Mouse (Mus musculus): ENCODE data around the gene Tns2.

The Tns2 gene

DNA sequence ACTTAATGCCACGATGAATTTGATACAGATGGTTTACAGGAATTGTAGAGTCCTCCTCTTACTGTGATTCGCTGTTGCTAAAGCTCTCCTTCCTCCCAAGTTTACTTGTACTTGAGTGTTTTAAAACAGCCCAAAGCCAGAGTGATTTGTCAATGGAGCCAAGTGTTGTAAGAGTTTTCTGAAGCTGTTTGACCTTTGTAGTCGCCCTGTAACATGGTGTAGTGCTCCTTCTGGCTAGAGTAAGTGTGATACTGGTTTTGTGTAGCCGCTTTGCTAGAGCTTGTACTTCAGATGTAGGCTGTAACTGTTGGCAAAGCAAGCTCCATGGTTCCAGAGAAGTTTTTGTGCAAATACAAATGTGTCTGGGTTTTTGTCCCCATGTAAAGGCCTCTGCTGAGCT lies 8.0 kb upstream of the Tns2 start:
- DNase-seq (ENCODE audit: low read depth), result no peak

GRCm38 (mm10) chr15:102094157-102094556 lies 6.1 kb upstream of the Tns2 start:
- no peak for DNase-seq (ENCODE audit: low read depth)

DNA sequence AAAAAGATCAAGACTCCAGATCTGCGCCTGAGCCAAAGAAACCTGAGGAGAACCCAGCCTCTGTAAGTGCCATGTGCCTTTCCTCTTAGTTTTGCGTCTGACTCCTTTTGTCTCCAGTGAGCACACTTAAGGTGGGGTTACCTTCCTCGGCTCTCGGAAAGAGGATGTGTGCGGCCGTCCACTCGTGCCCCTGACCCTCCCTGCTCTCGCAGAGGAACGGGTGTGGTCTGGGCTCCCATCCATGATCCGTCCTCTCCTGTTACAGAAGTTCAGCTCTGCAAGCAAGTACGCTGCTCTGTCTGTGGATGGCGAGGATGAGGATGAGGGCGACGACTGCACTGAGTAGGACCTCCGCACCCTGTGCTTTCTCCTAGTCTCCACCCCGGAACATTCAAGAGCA lies 5.2 kb upstream of the Tns2 start:
- DNase-seq (ENCODE audit: low read depth), result no peak

DNA sequence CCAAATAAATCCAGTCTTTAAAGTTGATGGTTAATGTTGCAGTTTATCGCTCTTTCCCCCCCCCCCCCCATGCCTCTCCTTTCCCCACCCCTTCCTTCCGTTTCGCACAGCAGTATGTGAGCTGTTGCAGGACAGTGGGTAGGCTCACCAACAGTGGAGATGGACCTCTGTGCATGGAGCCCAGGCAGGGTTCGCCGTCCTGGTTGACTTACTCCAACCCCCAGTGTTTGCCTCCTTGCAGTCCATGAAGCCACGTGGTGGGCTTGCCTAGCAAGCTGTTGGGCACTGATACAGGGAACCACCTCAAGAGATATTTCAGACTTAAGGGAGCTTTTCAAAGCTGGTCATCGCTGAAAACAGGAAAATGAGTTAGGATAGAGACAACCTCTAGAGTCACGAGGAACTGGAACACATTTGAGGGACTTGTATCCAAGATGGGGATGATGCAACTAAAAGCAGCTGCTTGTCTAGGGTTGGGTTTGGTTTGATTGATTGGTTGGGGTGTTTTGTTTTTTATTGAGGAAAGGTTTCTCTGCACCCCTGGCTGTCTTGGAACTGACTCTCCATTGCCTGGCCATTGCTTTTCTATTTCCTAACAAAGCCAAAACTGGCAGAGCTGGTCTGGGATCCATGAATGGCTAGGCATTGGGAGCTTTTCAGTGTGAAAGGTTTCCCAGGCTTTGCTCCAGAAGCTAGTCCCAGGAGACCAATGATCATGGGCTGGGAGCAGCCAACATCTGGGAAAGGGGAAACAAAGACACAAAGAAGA lies 2.9 kb upstream of the Tns2 start:
- DNase-seq (ENCODE audit: low read depth), result peak; percentile 84

DNA sequence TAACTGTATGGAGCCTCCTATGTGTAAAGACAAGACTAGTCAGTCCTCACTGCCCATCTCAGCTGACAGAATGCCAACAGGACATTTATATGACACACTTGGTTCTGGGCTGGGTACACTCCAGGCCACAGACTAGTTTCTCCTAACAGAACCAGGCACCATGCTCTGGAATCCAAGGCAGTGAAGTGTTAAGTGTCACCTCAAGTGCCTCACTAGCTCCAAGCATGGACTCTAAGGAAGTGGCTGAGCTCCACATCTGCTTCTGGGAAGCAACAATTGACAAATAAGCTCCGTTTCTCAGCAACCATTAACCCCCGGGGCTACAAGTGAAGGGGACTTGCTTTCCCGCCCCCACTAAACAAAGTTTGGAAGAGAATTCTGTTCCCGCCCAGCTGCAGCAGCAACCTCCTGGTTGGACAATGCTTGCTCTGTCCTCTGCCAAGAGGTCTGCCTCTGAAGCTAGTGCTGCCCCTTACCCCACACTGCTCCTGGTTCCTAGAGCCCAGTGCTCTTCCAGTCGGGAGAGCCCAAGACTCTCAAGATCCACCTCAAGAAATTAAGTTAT lies 2.1 kb upstream of the Tns2 start:
- peak; percentile 68 for DNase-seq (ENCODE audit: low read depth)

DNA sequence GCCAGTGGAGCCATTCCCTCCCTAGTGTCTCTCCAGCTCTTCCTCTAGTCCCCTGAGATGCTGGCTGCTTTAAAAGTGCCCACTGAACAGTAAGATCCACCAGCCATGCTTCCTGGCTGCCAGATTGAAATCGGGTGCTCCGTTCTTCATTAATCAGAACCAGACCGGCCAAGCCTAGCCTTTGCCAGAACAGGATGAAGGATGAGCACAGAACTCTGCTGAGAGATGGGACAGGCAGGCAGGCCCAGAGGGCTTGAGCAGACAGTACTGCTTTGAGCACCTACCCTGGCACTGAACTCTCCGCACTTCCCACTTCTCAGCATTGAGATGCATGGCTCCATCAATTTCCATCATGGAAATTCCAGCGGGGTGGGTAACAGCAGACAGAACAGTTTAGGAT lies 953 bp upstream of the Tns2 start:
- DNase-seq (ENCODE audit: low read depth), result peak; percentile 67

DNA sequence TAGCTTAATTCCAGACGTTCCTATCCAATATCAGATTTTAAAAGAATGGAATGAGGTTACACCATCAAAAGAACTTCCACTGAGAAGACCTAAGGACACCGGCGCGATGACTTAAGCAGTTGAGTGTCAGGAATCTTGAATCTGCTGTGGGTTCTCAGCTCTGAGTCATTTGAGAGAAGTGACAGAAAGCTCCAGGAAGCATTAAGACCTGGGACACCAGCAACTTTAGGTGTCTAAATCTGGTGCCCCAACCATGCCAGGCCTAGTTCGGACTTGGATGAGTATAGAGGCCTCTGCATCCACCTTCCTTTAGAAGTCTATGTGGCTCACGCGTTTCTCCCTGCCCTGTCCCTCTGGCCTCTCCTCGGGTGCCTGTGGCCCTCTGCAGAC lies 447 bp upstream of the Tns2 start:
- DNase-seq (ENCODE audit: low read depth), result no peak

DNA sequence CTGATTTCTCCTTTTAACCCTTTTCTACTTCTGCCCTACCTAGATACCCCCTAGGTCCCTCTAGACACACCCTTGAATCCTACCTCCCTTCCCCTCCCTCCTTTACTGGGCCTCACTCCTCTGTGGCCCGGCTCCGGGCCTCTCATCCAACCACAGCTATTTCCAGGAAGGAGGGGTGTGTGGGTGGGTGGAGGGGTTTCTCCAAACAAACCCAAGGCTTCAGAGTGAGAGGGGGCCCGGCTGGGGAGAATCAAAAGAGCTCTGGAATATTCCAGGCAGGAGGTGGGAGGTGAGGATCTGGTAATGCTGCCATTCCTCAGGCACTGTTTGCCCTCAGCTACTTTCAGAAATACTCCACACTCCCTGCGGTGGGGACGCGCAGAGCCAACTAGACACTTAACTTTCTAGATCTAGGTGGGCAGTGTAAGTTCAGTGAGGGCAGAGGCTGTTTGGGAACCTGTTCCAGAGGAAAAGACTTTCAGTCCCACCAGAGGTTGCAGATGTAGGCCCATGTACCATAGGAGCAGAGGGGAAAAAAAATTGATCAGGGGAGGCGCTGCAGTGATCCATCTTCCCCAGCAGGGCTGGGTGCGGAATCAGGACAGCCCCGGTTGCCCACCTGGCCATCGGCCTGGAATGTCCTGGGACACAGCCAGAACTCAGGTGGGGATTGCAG lies 921 bp downstream of the Tns2 start:
- peak; percentile 77 for DNase-seq (ENCODE audit: low read depth)

- peak; percentile 65 for DNase-seq (ENCODE audit: low read depth)
These were observed 1.7 kb downstream of the Tns2 start for GRCm38 (mm10) chr15:102101672-102102541.

GRCm38 (mm10) chr15:102102548-102103121 lies 2.4 kb downstream of the Tns2 start:
- DNase-seq (ENCODE audit: low read depth), result peak; percentile 62

DNA sequence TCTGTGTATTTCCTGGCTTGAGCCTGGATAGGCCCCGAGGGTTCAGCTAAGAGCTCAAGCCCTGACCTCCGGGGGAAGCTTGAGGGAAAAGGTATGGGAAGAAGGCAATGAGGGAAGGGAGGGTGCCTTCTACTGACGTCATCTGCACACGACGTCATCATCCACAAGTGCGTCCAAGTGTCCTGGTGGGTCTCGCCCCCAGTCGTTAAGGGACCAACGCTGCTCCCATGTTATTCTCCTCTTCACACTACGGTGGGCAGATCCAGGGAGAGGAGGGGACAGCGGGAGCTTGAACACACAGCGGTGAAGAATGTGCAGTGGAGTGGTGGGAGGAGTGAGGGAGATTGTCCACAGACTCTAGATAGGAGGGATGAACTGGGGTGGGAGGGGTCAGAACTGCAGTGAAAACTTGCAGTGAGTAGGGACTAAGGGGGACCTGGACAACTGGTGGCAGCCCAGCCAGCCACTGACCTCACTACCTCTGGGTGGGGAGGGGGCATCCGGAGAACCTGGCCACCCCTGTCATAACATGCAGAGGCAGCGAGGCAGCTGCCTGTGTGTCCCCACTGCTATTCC lies 3.2 kb downstream of the Tns2 start:
- DNase-seq (ENCODE audit: low read depth), result peak; percentile 63

DNA sequence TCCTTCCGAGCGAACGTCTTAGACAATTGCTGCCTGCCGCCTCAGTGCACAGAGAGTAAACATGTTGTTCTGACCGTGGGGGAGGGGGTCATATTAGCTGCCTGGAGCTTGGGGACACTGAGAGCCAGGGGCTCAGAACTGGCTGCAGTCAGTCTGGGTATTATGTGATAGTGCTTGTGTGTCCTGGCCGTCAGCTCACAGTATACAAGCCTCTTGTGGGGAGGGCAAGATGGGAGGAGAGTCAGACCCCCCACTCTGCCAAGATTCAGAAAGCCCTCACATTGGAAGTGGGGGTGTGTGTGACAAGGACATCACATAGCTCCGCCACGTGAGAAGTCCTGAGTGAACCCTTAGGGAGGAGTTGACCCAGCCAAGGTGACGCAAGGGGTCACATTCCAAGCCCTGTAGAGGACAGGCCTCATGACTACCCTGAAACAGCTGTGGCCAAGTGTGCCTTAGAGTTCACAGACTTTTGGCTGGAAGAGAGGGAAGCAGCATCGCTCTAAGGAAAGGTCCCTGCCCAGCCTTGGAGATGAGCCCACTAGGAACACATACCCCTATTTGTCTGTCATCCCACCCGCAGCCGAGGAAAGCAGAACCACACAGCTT lies 3.8 kb downstream of the Tns2 start:
- DNase-seq (ENCODE audit: low read depth), result peak; percentile 72

- peak; percentile 93 for DNase-seq (ENCODE audit: low read depth)
These were observed 5.1 kb downstream of the Tns2 start for GRCm38 (mm10) chr15:102105360-102105759.

DNA sequence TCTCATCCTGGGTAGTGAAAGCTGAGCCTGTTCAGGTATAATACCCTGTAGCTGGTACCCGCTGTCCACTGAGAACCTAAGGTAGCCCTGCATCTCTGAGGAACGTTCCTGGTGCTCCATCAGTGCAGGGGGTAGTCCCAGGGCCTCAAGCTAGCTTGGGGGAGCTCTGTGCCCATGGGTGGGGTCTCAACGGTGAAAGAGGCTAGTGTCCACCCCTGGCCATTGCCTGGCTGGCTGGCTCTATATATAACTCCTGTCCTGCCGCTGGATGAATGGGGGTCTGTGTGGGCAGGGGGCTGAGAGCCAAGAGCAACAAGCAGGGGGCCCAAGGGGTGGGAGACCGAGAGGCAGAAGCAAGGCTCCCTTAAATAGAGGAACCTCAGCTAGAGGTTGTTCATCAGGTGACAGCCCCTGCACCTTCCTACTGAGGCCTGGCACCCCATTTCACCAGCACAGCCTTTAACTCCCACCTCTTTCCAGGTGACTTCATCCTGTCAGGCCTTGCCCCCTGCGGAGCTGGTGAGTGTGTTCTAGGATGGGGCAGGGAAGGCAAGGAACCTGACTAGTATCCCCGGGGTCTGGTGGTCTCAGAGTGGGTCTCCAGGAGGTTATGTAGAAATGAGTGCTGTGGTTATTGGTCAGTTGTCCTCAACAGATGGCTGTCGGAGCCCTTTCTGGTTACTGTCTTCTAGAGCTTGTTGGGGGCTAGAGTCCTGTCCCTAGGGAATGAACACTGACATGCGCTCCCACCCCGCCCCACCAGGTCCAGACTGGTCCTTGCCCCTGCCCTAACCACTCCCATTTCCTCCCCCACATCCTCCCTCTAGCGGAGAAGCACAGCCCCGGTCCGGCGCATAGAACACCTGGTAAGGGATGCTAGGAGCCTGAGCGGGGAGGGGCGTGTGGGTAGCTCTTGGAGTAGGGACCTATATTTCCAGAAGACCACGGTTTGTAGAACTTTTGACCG lies 5.8 kb downstream of the Tns2 start:
- no peak for DNase-seq (ENCODE audit: low read depth)

DNA sequence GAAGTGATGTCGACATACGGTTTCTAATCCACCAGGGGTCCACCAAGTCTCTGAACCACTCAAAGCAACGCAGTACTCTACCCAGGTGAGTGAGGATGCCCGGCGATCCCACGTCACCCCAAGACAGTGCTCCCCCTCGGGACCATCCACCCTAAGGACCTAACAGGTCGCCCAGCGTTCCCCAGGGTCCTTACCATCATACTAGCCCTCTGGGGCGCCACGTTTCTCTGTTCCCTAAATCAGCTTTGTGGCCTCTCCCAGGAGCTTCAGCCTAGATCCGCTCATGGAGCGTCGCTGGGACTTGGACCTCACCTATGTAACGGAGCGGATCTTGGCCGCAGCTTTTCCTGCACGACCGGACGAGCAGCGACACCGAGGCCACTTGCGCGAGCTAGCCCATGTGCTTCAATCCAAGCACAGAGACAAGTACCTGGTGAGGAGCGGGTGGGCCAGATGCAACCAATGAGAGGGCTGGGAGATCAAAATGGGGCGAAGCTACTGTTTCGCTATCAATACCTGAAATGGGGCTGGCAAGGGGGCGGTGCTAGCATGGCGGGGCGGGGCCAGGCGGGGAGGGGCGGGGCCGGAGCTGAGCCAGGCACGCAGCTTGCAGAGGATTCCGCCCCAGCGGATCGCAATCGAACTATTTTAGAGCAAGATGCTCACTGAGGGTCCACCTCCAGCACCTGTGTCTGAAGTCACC lies 6.7 kb downstream of the Tns2 start:
- no peak for DNase-seq (ENCODE audit: low read depth)

- DNase-seq (ENCODE audit: low read depth), result peak; percentile 89
These were observed 7.7 kb downstream of the Tns2 start for GRCm38 (mm10) chr15:102107689-102108573.

GRCm38 (mm10) chr15:102108651-102109525 lies 8.7 kb downstream of the Tns2 start:
- peak; percentile 87 for DNase-seq (ENCODE audit: low read depth)

Data from NIH3T3 (cell line).